Mouse (Mus musculus): ENCODE results near the gene Lypd1. TPM values are rescaled to one million over a fixed set of nuclear protein-coding genes. Genes with fewer than 3 reads are reported as not detected.

Gene Lypd1
- polyA plus RNA-seq (2014; fragmentation: Illumina TruSeq; extraction: RNeasy Lipid Tissue Mini Kit (QIAGEN cat#74804); ENCODE audit: low read depth, low replicate concordance): 0.97 TPM

GRCm38 (mm10) chr1:125912601-125913600 is at the start of gene Lypd1:
TSS of gene Lypd1 (minus strand) at chr1:125913101.

Other genes with a start within 250 kb of the Lypd1 start
- 0.52 TPM for gene Gpr39, start 236.1 kb downstream of the Lypd1 start, polyA plus RNA-seq (2014; fragmentation: Illumina TruSeq; extraction: RNeasy Lipid Tissue Mini Kit (QIAGEN cat#74804); ENCODE audit: low read depth, low replicate concordance)

Data from heart, adult 10 weeks (tissue).